In the genomic region with DNA sequence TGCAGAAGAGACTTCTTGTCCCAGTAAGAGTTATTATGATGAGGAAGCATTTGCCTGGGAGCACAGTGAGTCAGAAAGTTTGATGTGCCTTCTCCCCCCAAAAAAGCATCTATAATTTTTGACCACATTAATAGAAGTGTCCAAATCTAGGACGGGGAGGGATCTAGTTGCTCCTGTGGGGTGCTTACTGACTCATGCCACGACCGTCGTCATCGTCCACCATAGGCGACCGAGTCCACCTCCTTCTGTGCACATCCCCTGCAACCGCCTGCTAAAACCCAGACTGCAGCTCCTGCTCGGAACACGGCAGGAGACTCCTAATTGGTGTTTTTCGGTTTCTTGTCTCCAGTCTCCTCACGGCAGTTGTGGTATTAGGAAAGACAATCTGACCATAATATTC, we compare ENCODE assay signal across 31 mouse cellular contexts. TPM values are rescaled to one million over a fixed set of nuclear protein-coding genes. Genes with fewer than 3 reads are reported as not detected.
"Had no signal": no experiment of that assay in that cellular context is flagged by ENCODE, and none has a peak within 500 bp of the region (broad histone marks: within the 10 kb centered on the region; RNA-seq: fewer than 3 reads in every experiment).

No protein-coding gene starts in this region.

- H3K4me1 ChIP-seq: limb, embryonic 13.5 days; limb, embryonic 15.5 days; neural tube, embryonic 12.5 days had no signal

- DNase-seq: left cerebral cortex, postnatal 4 days; liver; liver, embryonic 13.5 days; liver, postnatal 0 days; lung, adult 18-20 months; lung, adult 2 months; lung, embryonic 14.5 days; lung, postnatal 10 days; lung, postnatal 14 days; lung, postnatal 36 days; lung, postnatal 4 days had no signal

- H3K27me3 ChIP-seq: limb, embryonic 12.5 days; limb, embryonic 13.5 days; limb, embryonic 15.5 days; lung, embryonic 15.5 days; midbrain, embryonic 12.5 days; midbrain, embryonic 13.5 days; midbrain, embryonic 15.5 days; neural tube, embryonic 12.5 days had no signal

- H3K4me2 ChIP-seq: limb, embryonic 12.5 days; limb, embryonic 13.5 days; limb, embryonic 15.5 days; liver, embryonic 11.5 days; liver, embryonic 12.5 days; liver, embryonic 13.5 days; liver, embryonic 15.5 days; lung, embryonic 14.5 days; lung, embryonic 15.5 days; midbrain, embryonic 12.5 days; midbrain, embryonic 13.5 days; midbrain, embryonic 15.5 days; neural tube, embryonic 12.5 days had no signal

- H3K36me3 ChIP-seq: limb, embryonic 10.5 days; limb, embryonic 12.5 days; limb, embryonic 13.5 days; limb, embryonic 15.5 days; liver, embryonic 12.5 days; liver, embryonic 13.5 days; liver, embryonic 15.5 days; lung, embryonic 15.5 days; midbrain, embryonic 10.5 days; midbrain, embryonic 12.5 days; midbrain, embryonic 13.5 days; midbrain, embryonic 15.5 days; neural tube, embryonic 12.5 days had no signal

- ATAC-seq: liver, embryonic 12.5 days; liver, postnatal 0 days; lung, postnatal 0 days; midbrain, embryonic 13.5 days; midbrain, embryonic 15.5 days; midbrain, embryonic 16.5 days had no signal

- H3K4me3 ChIP-seq: left cerebral cortex, adult 2 months; limb, embryonic 10.5 days; limb, embryonic 12.5 days; limb, embryonic 13.5 days; limb, embryonic 15.5 days; liver, embryonic 12.5 days; liver, embryonic 13.5 days; liver, embryonic 15.5 days; lung, embryonic 15.5 days; megakaryocyte, embryonic 14.5 days; midbrain, embryonic 10.5 days; midbrain, embryonic 12.5 days; midbrain, embryonic 13.5 days; midbrain, embryonic 15.5 days; myocyte; neural tube, embryonic 12.5 days had no signal

- H3K9ac ChIP-seq: limb, embryonic 12.5 days; limb, embryonic 13.5 days; limb, embryonic 15.5 days; liver, embryonic 12.5 days; liver, embryonic 13.5 days; liver, embryonic 14.5 days; liver, embryonic 15.5 days; liver, postnatal 0 days; lung, embryonic 14.5 days; lung, embryonic 15.5 days; midbrain, embryonic 12.5 days; midbrain, embryonic 13.5 days; midbrain, embryonic 15.5 days; neural tube, embryonic 12.5 days had no signal

- H3K9me3 ChIP-seq: limb, embryonic 10.5 days; limb, embryonic 12.5 days; limb, embryonic 13.5 days; limb, embryonic 15.5 days; liver, embryonic 12.5 days; liver, embryonic 13.5 days; liver, embryonic 15.5 days; lung, embryonic 15.5 days; midbrain, embryonic 10.5 days; midbrain, embryonic 12.5 days; midbrain, embryonic 13.5 days; midbrain, embryonic 15.5 days; neural tube, embryonic 12.5 days had no signal

- H3K27ac ChIP-seq: left cerebral cortex, adult 2 months; limb, embryonic 10.5 days; limb, embryonic 12.5 days; limb, embryonic 13.5 days; limb, embryonic 15.5 days; liver, embryonic 12.5 days; liver, embryonic 13.5 days; liver, embryonic 14.5 days; liver, embryonic 15.5 days; lung, embryonic 15.5 days; macrophage; midbrain, embryonic 10.5 days; midbrain, embryonic 12.5 days; midbrain, embryonic 13.5 days; midbrain, embryonic 15.5 days; neural tube, embryonic 12.5 days had no signal

RNA-seq across cellular contexts. Expression of gene Hic1, which starts 54.7 kb away (rescaled TPM):
- polyA plus RNA-seq: macrophage had no signal
